Mouse (Mus musculus) MEL (cell line): ENCODE measurements around the gene Gm20388.

Experiments
- CTCF ChIP-seq, 3 experiments: IDR thresholded peaks in 2 of 3; conservative IDR thresholded peaks in 1 of 3; 2 replicates each; pipeline ENCODE4 v1.5.1; 2011 to 2012; ENCODE audit warnings: low read length in 3 of 3, low read depth in 2 of 3, mild to moderate bottlenecking in 2 of 3, improper control_type of control experiment in 1 of 3, inconsistent platforms in 1 of 3, mixed read lengths in 1 of 3, moderate library complexity in 1 of 3; ENCODE audit not compliant: control insufficient read depth in 1 of 3, insufficient read depth in 1 of 3, poor library complexity in 1 of 3, severe bottlenecking in 1 of 3
- E2F4 ChIP-seq: IDR thresholded peaks from 2 replicates; pipeline ENCODE4 v1.6.1; 2011; ENCODE audit warnings: low read depth, low read length, improper control_type of control experiment, borderline replicate concordance
- EP300 ChIP-seq, 2 experiments: IDR thresholded peaks; 2 replicates each; pipeline ENCODE4 v1.6.1; 2011; ENCODE audit warnings: improper control_type of control experiment in 2 of 2, low read length in 2 of 2, low read depth in 1 of 2, mild to moderate bottlenecking in 1 of 2
- JUND ChIP-seq: IDR thresholded peaks from 2 replicates; pipeline ENCODE4 v1.6.1; 2011; ENCODE audit warnings: low read depth, mild to moderate bottlenecking, improper control_type of control experiment, low read length
- KAT2A ChIP-seq: conservative IDR thresholded peaks from 2 replicates; pipeline ENCODE4 v1.6.1; 2012; ENCODE audit warnings: low read depth, low read length, improper control_type of control experiment, inconsistent platforms
- MAZ ChIP-seq: IDR thresholded peaks from 2 replicates; pipeline ENCODE4 v1.6.1; 2012; ENCODE audit warnings: low read depth, mild to moderate bottlenecking, inconsistent platforms, low read length, improper control_type of control experiment
- POLR2A ChIP-seq, 2 experiments: IDR thresholded peaks; 2 replicates each; pipeline ENCODE4 v1.6.1; 2011 to 2012; ENCODE audit warnings: low read length in 2 of 2, mild to moderate bottlenecking in 2 of 2, control low read depth in 1 of 2, improper control_type of control experiment in 1 of 2, low read depth in 1 of 2, moderate library complexity in 1 of 2; ENCODE audit not compliant: control insufficient read depth in 1 of 2, insufficient read depth in 1 of 2, poor library complexity in 1 of 2
- RAD21 ChIP-seq: IDR thresholded peaks from 2 replicates; pipeline ENCODE4 v1.6.1; 2011; ENCODE audit warnings: mild to moderate bottlenecking, low read depth, low read length, improper control_type of control experiment
- SMC3 ChIP-seq: IDR thresholded peaks from 2 replicates; pipeline ENCODE4 v1.6.1; 2011; ENCODE audit warnings: low read depth, low read length, improper control_type of control experiment
- TAL1 ChIP-seq: IDR thresholded peaks from 2 replicates; pipeline ENCODE4 v1.6.1; 2012; ENCODE audit warnings: mild to moderate bottlenecking, inconsistent platforms, low read length, moderate library complexity, mixed read lengths
- TCF12 ChIP-seq: IDR thresholded peaks from 2 replicates; pipeline ENCODE4 v1.6.1; 2014; ENCODE audit warnings: low read depth, mild to moderate bottlenecking, inconsistent platforms, low read length, improper control_type of control experiment, moderate library complexity
- UBTF ChIP-seq: IDR thresholded peaks from 2 replicates; pipeline ENCODE4 v1.6.1; 2012; ENCODE audit warnings: low read depth, mild to moderate bottlenecking, inconsistent platforms, low read length, improper control_type of control experiment, moderate library complexity, borderline replicate concordance; ENCODE audit not compliant: insufficient read depth
- ZC3H11A ChIP-seq: IDR thresholded peaks from 2 replicates; pipeline ENCODE4 v1.6.1; 2012; ENCODE audit warnings: low read depth, mild to moderate bottlenecking, inconsistent platforms, low read length, improper control_type of control experiment

DNA sequence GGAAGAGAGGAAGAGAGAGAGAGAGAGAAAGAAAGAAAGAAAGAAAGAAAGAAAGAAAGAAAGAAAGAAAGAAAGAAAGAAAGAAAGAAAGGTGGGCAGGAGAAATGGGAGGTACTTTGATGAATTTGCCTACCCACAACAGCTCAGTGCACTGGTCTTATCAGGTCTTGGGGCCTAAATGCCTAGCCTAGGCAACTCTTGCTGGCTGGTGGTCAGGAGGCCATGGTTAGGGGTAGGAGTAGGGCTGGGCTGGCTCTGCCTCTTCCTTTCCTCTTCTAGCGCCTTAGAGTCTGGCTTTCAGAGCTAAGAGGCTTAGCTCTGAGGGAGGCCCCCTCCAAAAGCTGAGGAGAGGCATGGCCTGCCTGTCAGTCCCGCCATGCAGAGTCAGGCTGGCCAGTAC, 713.0 kb downstream of the Gm20388 start:
- TF ChIP-seq CTCF (IDR thresholded peaks at IDR 0.05 in 2 of 3, conservative IDR thresholded peaks at IDR 0.05 in 1 of 3; ENCODE audit: control insufficient read depth in 1 of 3, insufficient read depth in 1 of 3, low read depth in 2 of 3, low read length in 3 of 3, poor library complexity in 1 of 3, severe bottlenecking in 1 of 3) (no peak), UBTF (no peak), MAZ (no peak), TAL1 (no peak), SMC3 (no peak), EP300 (IDR thresholded peaks at IDR 0.05; ENCODE audit: low read depth in 1 of 2, low read length in 2 of 2) (no peak), KAT2A (no peak), ZC3H11A (no peak), JUND (no peak), TCF12 (no peak), RAD21 (no peak), POLR2A (IDR thresholded peaks at IDR 0.05; ENCODE audit: control insufficient read depth in 1 of 2, insufficient read depth in 1 of 2, low read depth in 1 of 2, low read length in 2 of 2, poor library complexity in 1 of 2) (no peak), E2F4 (no peak)
